In the genomic region with DNA sequence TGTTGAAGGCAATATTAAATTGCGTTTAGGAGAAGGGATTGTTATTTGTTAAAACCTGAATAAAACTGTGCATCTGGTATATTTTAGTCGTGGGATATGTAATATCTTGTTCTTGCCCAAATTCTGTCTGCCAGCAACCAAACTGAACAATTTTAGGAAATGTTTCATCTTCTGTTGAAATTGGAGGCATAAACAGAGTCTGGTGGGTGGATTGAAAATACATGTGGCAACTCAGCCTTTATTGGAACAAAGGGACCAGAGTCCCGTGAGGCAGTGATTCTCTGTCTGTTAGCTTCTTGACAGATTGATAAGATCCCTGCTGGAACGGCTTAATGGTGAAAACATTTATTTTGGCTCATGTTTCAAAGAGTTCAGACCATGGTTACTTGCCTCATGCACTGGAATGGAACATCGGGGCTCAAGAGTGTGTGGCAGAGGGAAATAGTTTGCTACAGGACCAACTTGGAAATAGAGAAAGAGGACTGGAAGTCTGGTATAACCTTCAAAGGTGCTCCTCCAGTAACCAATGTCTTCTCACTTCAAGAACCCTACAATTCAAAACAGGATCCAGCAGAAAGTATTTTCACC, we compare ENCODE assay signal across 30 mouse cellular contexts.
DNase-seq lines count a peak whose midpoint lies in the region; ATAC-seq and TF ChIP-seq lines count a peak whose summit lies in the region.
"Had no signal": no experiment of that assay in that cellular context is flagged by ENCODE, and none has a peak within 500 bp of the region (broad histone marks: within the 10 kb centered on the region; RNA-seq: fewer than 3 reads in every experiment).

No protein-coding gene starts in this region.

- DNase-seq in forebrain, postnatal 0 days: peak; percentile 30
- DNase-seq in layer of hippocampus, adult 18-20 months (ENCODE audit: low spot score in 2 of 2): peak; percentile 8 to 70
- DNase-seq in layer of hippocampus, postnatal 10 days (ENCODE audit: low spot score in 2 of 2): no peak
- peak; percentile 20 to 48 for DNase-seq in layer of hippocampus, adult 2 months (ENCODE audit: low spot score in 2 of 2)
- peak; percentile 47 for DNase-seq in telencephalon, adult 2 months (ENCODE audit: low read depth, low spot score)
- no peak for DNase-seq in stomach, postnatal 0 days (ENCODE audit: low spot score)
- DNase-seq: adrenal gland, postnatal 14 days; cerebellum, adult 18-20 months; cerebellum, postnatal 36 days; gastrocnemius, postnatal 14 days; heart, adult 11 months; heart, postnatal 10 days; kidney, adult 9 months; lung, adult 18-20 months; lung, postnatal 10 days; right cerebral cortex, postnatal 25 days; spleen, adult 18-20 months; thymus, postnatal 36 days had no signal

- H3K36me3 ChIP-seq in forebrain, postnatal 0 days (ENCODE audit: insufficient read depth): no peaks in the 10 kb centered on the region
- no peaks in the 10 kb centered on the region for H3K36me3 ChIP-seq in forebrain, embryonic 15.5 days
- H3K36me3 ChIP-seq in neural tube, embryonic 15.5 days: no peaks in the 10 kb centered on the region
- H3K36me3 ChIP-seq in stomach, postnatal 0 days (ENCODE audit: control insufficient read depth, insufficient read depth, low read length): no peaks in the 10 kb centered on the region
- H3K36me3 ChIP-seq: embryonic facial prominence, embryonic 13.5 days; hindbrain, embryonic 10.5 days; intestine, embryonic 15.5 days; limb, embryonic 13.5 days; liver, embryonic 12.5 days had no signal

- no peaks in the 10 kb centered on the region for H3K9me3 ChIP-seq in forebrain, postnatal 0 days (ENCODE audit: low read length)
- H3K9me3 ChIP-seq in forebrain, embryonic 15.5 days: no peaks in the 10 kb centered on the region
- H3K9me3 ChIP-seq in neural tube, embryonic 15.5 days (replicated peaks): no peaks in the 10 kb centered on the region
- no peaks in the 10 kb centered on the region for H3K9me3 ChIP-seq in stomach, postnatal 0 days (ENCODE audit: control insufficient read depth, low read length)
- H3K9me3 ChIP-seq: embryonic facial prominence, embryonic 13.5 days; hindbrain, embryonic 10.5 days; intestine, embryonic 15.5 days; limb, embryonic 13.5 days; liver, embryonic 12.5 days had no signal

- 51% methylated on average over 5 of the region's 5 CpGs for WGBS in forebrain, postnatal 0 days
- WGBS in forebrain, embryonic 15.5 days: 70% methylated on average over 5 of the region's 5 CpGs
- WGBS in neural tube, embryonic 15.5 days: 61% methylated on average over 5 of the region's 5 CpGs
- WGBS in stomach, postnatal 0 days: 36% methylated on average over 5 of the region's 5 CpGs

- H3K27ac ChIP-seq in forebrain, postnatal 0 days (ENCODE audit: low read depth, low read length): no peak overlapping the region
- no peak overlapping the region for H3K27ac ChIP-seq in forebrain, embryonic 15.5 days (replicated peaks)
- no peak overlapping the region for H3K27ac ChIP-seq in layer of hippocampus, adult 2 months
- no peak overlapping the region for H3K27ac ChIP-seq in neural tube, embryonic 15.5 days (replicated peaks)
- H3K27ac ChIP-seq in stomach, postnatal 0 days (replicated peaks): no peak overlapping the region
- H3K27ac ChIP-seq: embryonic facial prominence, embryonic 13.5 days; hindbrain, embryonic 10.5 days; intestine, embryonic 15.5 days; limb, embryonic 13.5 days; liver, embryonic 12.5 days had no signal

- H3K4me2 ChIP-seq in forebrain, postnatal 0 days (ENCODE audit: low read depth): no peak overlapping the region
- H3K4me2 ChIP-seq in forebrain, embryonic 15.5 days (replicated peaks): no peak overlapping the region
- no peak overlapping the region for H3K4me2 ChIP-seq in neural tube, embryonic 15.5 days
- H3K4me2 ChIP-seq in stomach, postnatal 0 days (replicated peaks; ENCODE audit: low read depth): no peak overlapping the region
- H3K4me2 ChIP-seq: embryonic facial prominence, embryonic 13.5 days; heart, embryonic 11.5 days; intestine, embryonic 15.5 days; limb, embryonic 13.5 days; liver, embryonic 12.5 days; midbrain, embryonic 11.5 days had no signal

- H3K4me3 ChIP-seq in forebrain, postnatal 0 days (ENCODE audit: low read depth, low read length): no peak overlapping the region
- H3K4me3 ChIP-seq in forebrain, embryonic 15.5 days: no peak overlapping the region
- H3K4me3 ChIP-seq in layer of hippocampus, adult 2 months: no peak overlapping the region
- H3K4me3 ChIP-seq in neural tube, embryonic 15.5 days (replicated peaks): no peak overlapping the region
- H3K4me3 ChIP-seq in stomach, postnatal 0 days (ENCODE audit: low read depth, low read length): no peak overlapping the region
- H3K4me3 ChIP-seq: embryonic facial prominence, embryonic 13.5 days; hindbrain, embryonic 10.5 days; intestine, embryonic 15.5 days; limb, embryonic 13.5 days; liver, embryonic 12.5 days had no signal

- no peak for TF ChIP-seq CTCF in forebrain, postnatal 0 days (IDR thresholded peaks at IDR 0.05; ENCODE audit: low read depth)
- TF ChIP-seq CTCF in layer of hippocampus, adult 2 months (conservative IDR thresholded peaks at IDR 0.05): no peak
- TF ChIP-seq CTCF in stomach, postnatal 0 days (IDR thresholded peaks at IDR 0.05; ENCODE audit: low read depth): no peak

- TF ChIP-seq EP300 in stomach, postnatal 0 days (optimal IDR thresholded peaks at IDR 0.05): no peak

- H3K4me1 ChIP-seq in forebrain, postnatal 0 days (ENCODE audit: insufficient read depth): no peaks in the 10 kb centered on the region
- H3K4me1 ChIP-seq in forebrain, embryonic 15.5 days: no peaks in the 10 kb centered on the region
- no peaks in the 10 kb centered on the region for H3K4me1 ChIP-seq in neural tube, embryonic 15.5 days
- H3K4me1 ChIP-seq in stomach, postnatal 0 days (replicated peaks; ENCODE audit: control insufficient read depth, insufficient read depth): no peaks in the 10 kb centered on the region
- H3K4me1 ChIP-seq: embryonic facial prominence, embryonic 13.5 days; hindbrain, embryonic 10.5 days; intestine, embryonic 15.5 days; limb, embryonic 13.5 days; liver, embryonic 12.5 days had no signal

- no peak overlapping the region for H3K9ac ChIP-seq in forebrain, postnatal 0 days
- no peak overlapping the region for H3K9ac ChIP-seq in forebrain, embryonic 15.5 days (replicated peaks)
- H3K9ac ChIP-seq in neural tube, embryonic 15.5 days (replicated peaks): no peak overlapping the region
- H3K9ac ChIP-seq in stomach, postnatal 0 days (ENCODE audit: low read length): no peak overlapping the region
- H3K9ac ChIP-seq: embryonic facial prominence, embryonic 13.5 days; intestine, embryonic 15.5 days; limb, embryonic 13.5 days; liver, embryonic 12.5 days had no signal

- H3K27me3 ChIP-seq in forebrain, postnatal 0 days (ENCODE audit: insufficient read depth, low read length): no peaks in the 10 kb centered on the region
- H3K27me3 ChIP-seq in forebrain, embryonic 15.5 days: no peaks in the 10 kb centered on the region
- H3K27me3 ChIP-seq in neural tube, embryonic 15.5 days (replicated peaks): no peaks in the 10 kb centered on the region
- no peaks in the 10 kb centered on the region for H3K27me3 ChIP-seq in stomach, postnatal 0 days (ENCODE audit: control insufficient read depth, insufficient read depth, low read length)
- H3K27me3 ChIP-seq: intestine, embryonic 15.5 days; liver, embryonic 12.5 days had no signal

- no peak for ATAC-seq in forebrain, postnatal 0 days
- no peak for ATAC-seq in forebrain, embryonic 15.5 days (replicated peaks)
- ATAC-seq in neural tube, embryonic 15.5 days (ENCODE audit: low FRiP score): no peak
- no peak for ATAC-seq in stomach, postnatal 0 days (ENCODE audit: low FRiP score, low TSS enrichment)
- ATAC-seq: CD4-positive, CD25-positive, alpha-beta regulatory T cell, adult 4 months; forebrain, embryonic 16.5 days; hindbrain, embryonic 16.5 days; intestine, embryonic 15.5 days; liver, embryonic 12.5 days had no signal

Comparison
In these comparisons a context has a peak if more than half of its experiments do, and no peak if none do; other contexts are left out.
1. DNase-seq: peak in forebrain, postnatal 0 days (single experiment), layer of hippocampus, adult 18-20 months (2 of 2), layer of hippocampus, adult 2 months (2 of 2) and telencephalon, adult 2 months (single experiment); none in layer of hippocampus, postnatal 10 days (0 of 2) and stomach, postnatal 0 days (single experiment).